Mouse (Mus musculus) ES-E14 (cell line): Measurements from ENCODE around the gene Mst1. TPM values are rescaled to one million over a fixed set of nuclear protein-coding genes. Genes with fewer than 3 reads are reported as not detected.

ENCODE experiments used
- DNase-seq: peaks from one replicate; pipeline ENCODE4 v3.0.0-alpha.2; 2013; ENCODE audit warnings: low read depth, low spot score
- H3K27ac ChIP-seq: 2 replicates; pipeline ENCODE4 v1.5.1; 2012; ENCODE audit warnings: low read depth, mild to moderate bottlenecking, low read length, moderate library complexity, mixed read lengths; ENCODE audit not compliant: poor library complexity, insufficient read depth, severe bottlenecking
- H3K36me3 ChIP-seq: 2 replicates; pipeline ENCODE4 v1.6.1; 2012; ENCODE audit warnings: mild to moderate bottlenecking, low read length, moderate library complexity, mixed read lengths; ENCODE audit not compliant: control insufficient read depth, poor library complexity, insufficient read depth, severe bottlenecking
- H3K4me1 ChIP-seq, 2 experiments: fragments of 150-350 bp in 1 of 2; sonication (generic) in 1 of 2; 2 replicates each; pipeline ENCODE4 v1.6.1; 2012; ENCODE audit warnings: low read length in 2 of 2, mild to moderate bottlenecking in 1 of 2, mixed read lengths in 1 of 2; ENCODE audit not compliant: control insufficient read depth in 2 of 2, insufficient read depth in 2 of 2, poor library complexity in 1 of 2
- H3K4me3 ChIP-seq, 2 experiments: fragments of 150-350 bp in 1 of 2; sonication (generic) in 1 of 2; 2 replicates each; pipeline ENCODE4 v1.5.1; 2012; ENCODE audit warnings: low read length in 2 of 2, low read depth in 1 of 2, mild to moderate bottlenecking in 1 of 2, mixed read lengths in 1 of 2; ENCODE audit not compliant: insufficient read depth in 1 of 2, poor library complexity in 1 of 2, severe bottlenecking in 1 of 2
- H3K9ac ChIP-seq: 2 replicates; pipeline ENCODE4 v1.6.1; 2012; ENCODE audit warnings: low read depth, mild to moderate bottlenecking, low read length, mixed read lengths; ENCODE audit not compliant: poor library complexity, insufficient read depth, severe bottlenecking
- H3K9me3 ChIP-seq: fragments of 150-350 bp; sonication (generic); 2 replicates; pipeline ENCODE4 v1.6.1; 2012; ENCODE audit warnings: low read depth, mild to moderate bottlenecking, low read length; ENCODE audit not compliant: control insufficient read depth, insufficient read depth
- CHD2 ChIP-seq: IDR thresholded peaks from 2 replicates; pipeline ENCODE4 v1.6.1; 2014; ENCODE audit warnings: mild to moderate bottlenecking, low read depth, low read length, inconsistent platforms
- HCFC1 ChIP-seq: IDR thresholded peaks from 2 replicates; pipeline ENCODE4 v1.6.1; 2012; ENCODE audit warnings: low read length, inconsistent platforms, borderline replicate concordance; ENCODE audit not compliant: insufficient read depth
- MAFK ChIP-seq: IDR thresholded peaks from 2 replicates; pipeline ENCODE4 v1.6.1; 2014; ENCODE audit warnings: mild to moderate bottlenecking, low read depth, low read length, inconsistent platforms; ENCODE audit not compliant: insufficient read depth
- ZC3H11A ChIP-seq: IDR thresholded peaks from 2 replicates; pipeline ENCODE4 v1.6.1; 2012; ENCODE audit warnings: low read depth, mild to moderate bottlenecking, inconsistent platforms, low read length, borderline replicate concordance
- ZNF384 ChIP-seq: IDR thresholded peaks from 2 replicates; pipeline ENCODE4 v1.6.1; 2012; ENCODE audit warnings: low read depth, low read length, inconsistent platforms
- in situ Hi-C, 2 experiments: fragments of 600-800 bp; cut with MboI; formaldehyde crosslinking; loops; one replicate each; pipeline ENCODE4 v1.15.1; 2025; ENCODE audit warnings: low sequenced_read_pairs in 2 of 2, inconsistent platforms in 1 of 2; ENCODE audit not compliant: unreplicated experiment in 2 of 2
- total RNA-seq: library from RNA; depleted of rRNA; stranded (reverse); fragments of 300-350 nt; gene quantifications from 2 replicates; pipeline ENCODE4 v1.2.3, GENCODE M21; 2012

The Mst1 gene
- total RNA-seq, 1 experiment, result 2.9 TPM

GRCm38 (mm10) chr9:108046582-108046981 lies 33.7 kb upstream of the Mst1 start:
- TF ChIP-seq MAFK, result no peak
- no peak for TF ChIP-seq CHD2
- no peak for TF ChIP-seq ZC3H11A
- TF ChIP-seq ZNF384, result no peak
- TF ChIP-seq HCFC1, result no peak
- DNase-seq, result no peak
- peaks cover 0 to 7% of the 10 kb centered on the region in 2 experiments; a peak in 1 of 4 replicates for H3K4me1 ChIP-seq
- H3K36me3 ChIP-seq, result peaks cover 27% of the 10 kb centered on the region
- H3K27ac ChIP-seq, result no peak overlapping the region
- in situ Hi-C loops, result no loop called here
- no peak overlapping the region for H3K4me3 ChIP-seq
- no peak overlapping the region for H3K9ac ChIP-seq
- no peaks in the 10 kb centered on the region for H3K9me3 ChIP-seq

- no peaks in the 10 kb centered on the region for H3K9me3 ChIP-seq
- DNase-seq, result no peak
- in situ Hi-C loops, result no loop called here
- peak overlapping the region; percentile 48 to 92 for H3K4me3 ChIP-seq
- peaks cover 31% of the 10 kb centered on the region for H3K36me3 ChIP-seq
- TF ChIP-seq MAFK, result no peak
- no peak for TF ChIP-seq HCFC1
- no peak for TF ChIP-seq ZNF384
- TF ChIP-seq ZC3H11A, result no peak
- no peak for TF ChIP-seq CHD2
- peaks cover 0 to 7% of the 10 kb centered on the region in 2 experiments; a peak in 1 of 4 replicates for H3K4me1 ChIP-seq
- H3K9ac ChIP-seq, result peak overlapping the region; percentile 72; the same call in 1 of the 2 replicates
- no peak overlapping the region for H3K27ac ChIP-seq
Measured at GRCm38 (mm10) chr9:108047601-108048565, 32.4 kb upstream of the Mst1 start.

GRCm38 (mm10) chr9:108048566-108048955 lies 31.7 kb upstream of the Mst1 start:
- peaks cover 31% of the 10 kb centered on the region for H3K36me3 ChIP-seq
- peak overlapping the region; percentile 72 for H3K9ac ChIP-seq
- in situ Hi-C loops, result no loop called here
- peak overlapping the region; percentile 48 to 92 for H3K4me3 ChIP-seq
- no peak for DNase-seq
- no peak overlapping the region for H3K27ac ChIP-seq
- no peaks in the 10 kb centered on the region for H3K9me3 ChIP-seq
- H3K4me1 ChIP-seq, result peaks cover 0 to 13% of the 10 kb centered on the region in 2 experiments; a peak in 2 of 4 replicates
- TF ChIP-seq MAFK, result no peak
- no peak for TF ChIP-seq HCFC1
- no peak for TF ChIP-seq ZNF384
- TF ChIP-seq CHD2, result no peak
- no peak for TF ChIP-seq ZC3H11A

DNA sequence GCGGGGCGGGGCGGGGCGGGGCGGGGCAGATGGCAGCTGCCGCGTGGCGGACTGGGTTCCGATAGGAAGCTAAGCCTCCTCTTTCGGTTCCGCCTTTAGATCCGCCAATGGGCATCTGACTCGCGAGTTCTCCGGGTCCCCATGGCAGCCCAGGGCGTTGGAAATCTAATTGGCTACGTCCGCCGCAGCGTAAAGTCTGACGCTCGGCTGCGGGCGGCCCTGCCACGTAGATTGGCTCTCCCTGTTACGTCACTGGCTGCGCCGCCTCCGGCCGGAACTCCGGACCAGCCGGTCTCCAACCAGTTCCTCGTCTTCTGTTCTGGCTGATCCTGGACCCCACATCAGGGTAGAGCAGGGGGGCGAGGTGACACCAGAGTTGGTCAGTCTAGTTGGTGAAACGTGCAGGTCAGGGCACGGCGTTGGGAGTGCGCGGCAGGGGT lies 31.2 kb upstream of the Mst1 start, which contains the start of gene Gmppb:
Gene Gmppb, plus strand, starts transcription at position 227 of the 440 bp plus-strand sequence.
- H3K4me3 ChIP-seq, result peak within 1 kb of the TSS; percentile 92 to 97
- DNase-seq, result peak; percentile 95
- H3K4me1 ChIP-seq, result peaks cover 0 to 13% of the 10 kb centered on the region in 2 experiments; a peak in 3 of 4 replicates
- no peaks in the 10 kb centered on the region for H3K9me3 ChIP-seq
- peak within 1 kb of the TSS; percentile 54; the same call in 1 of the 2 replicates for H3K27ac ChIP-seq
- peak within 1 kb of the TSS; percentile 89 for H3K9ac ChIP-seq
- in situ Hi-C loops, result no loop called here
- TF ChIP-seq HCFC1 (0 out of 2 replicates have a peak, but pooled peaks have one; percentile 28), MAFK (no peak)
- peaks cover 31% of the 10 kb centered on the region for H3K36me3 ChIP-seq
